Mouse (Mus musculus): ENCODE data around the gene Bpifb2. TPM values are rescaled to one million over a fixed set of nuclear protein-coding genes. Genes with fewer than 3 reads are reported as not detected.

The Bpifb2 gene
- total and polyA plus RNA-seq, 2 experiments from 2014 or later = not detected

- DNase-seq (ENCODE audit: low spot score) (no peak), ATAC-seq (ENCODE audit: insufficient read depth, low read depth) (no peak)
- Histone ChIP-seq H3K27ac (ENCODE audit: low read depth) (no peak overlapping the region), H3K4me3 (ENCODE audit: low read depth, low read length) (no peak overlapping the region), H3K9me3 (replicated peaks; ENCODE audit: control insufficient read depth, low read length) (no peaks in the 10 kb centered on the region), H3K4me2 (ENCODE audit: low read depth, low read length) (no peak overlapping the region), H3K27me3 (ENCODE audit: control insufficient read depth, insufficient read depth, low read length) (no peaks in the 10 kb centered on the region), H3K4me1 (ENCODE audit: control insufficient read depth, insufficient read depth) (no peaks in the 10 kb centered on the region), H3K36me3 (replicated peaks; ENCODE audit: control insufficient read depth, insufficient read depth, low read length) (no peaks in the 10 kb centered on the region), H3K9ac (replicated peaks; ENCODE audit: low read depth, low read length) (no peak overlapping the region)
- TF ChIP-seq CTCF (IDR thresholded peaks at IDR 0.05; ENCODE audit: low read depth) (no peak), EP300 (IDR thresholded peaks at IDR 0.05; ENCODE audit: low read depth) (no peak)
- 65% methylated on average over 4 of the region's 4 CpGs for WGBS
Measured at GRCm38 (mm10) chr2:153906626-153907025, 31.8 kb downstream of the Bpifb2 start.

- DNase-seq (ENCODE audit: low spot score) (peak; percentile 5), ATAC-seq (ENCODE audit: insufficient read depth, low read depth) (0 out of 2 replicates have a peak, but pooled peaks have one; percentile 30)
- 32% methylated on average over 5 of the region's 5 CpGs for WGBS
- H3K4me3 ChIP-seq (ENCODE audit: low read depth, low read length) = no peak overlapping the region
- no peak overlapping the region for H3K27ac ChIP-seq (ENCODE audit: low read depth)
- TF ChIP-seq EP300 (IDR thresholded peaks at IDR 0.05; ENCODE audit: low read depth) = no peak
- no peak for TF ChIP-seq CTCF (IDR thresholded peaks at IDR 0.05; ENCODE audit: low read depth)
- H3K36me3 ChIP-seq (replicated peaks; ENCODE audit: control insufficient read depth, insufficient read depth, low read length) = no peaks in the 10 kb centered on the region
- no peaks in the 10 kb centered on the region for H3K9me3 ChIP-seq (replicated peaks; ENCODE audit: control insufficient read depth, low read length)
- no peaks in the 10 kb centered on the region for H3K4me1 ChIP-seq (ENCODE audit: control insufficient read depth, insufficient read depth)
- no peaks in the 10 kb centered on the region for H3K27me3 ChIP-seq (ENCODE audit: control insufficient read depth, insufficient read depth, low read length)
- no peak overlapping the region for H3K4me2 ChIP-seq (ENCODE audit: low read depth, low read length)
- no peak overlapping the region for H3K9ac ChIP-seq (replicated peaks; ENCODE audit: low read depth, low read length)
Measured at GRCm38 (mm10) chr2:153914151-153914550, 39.3 kb downstream of the Bpifb2 start.

DNA sequence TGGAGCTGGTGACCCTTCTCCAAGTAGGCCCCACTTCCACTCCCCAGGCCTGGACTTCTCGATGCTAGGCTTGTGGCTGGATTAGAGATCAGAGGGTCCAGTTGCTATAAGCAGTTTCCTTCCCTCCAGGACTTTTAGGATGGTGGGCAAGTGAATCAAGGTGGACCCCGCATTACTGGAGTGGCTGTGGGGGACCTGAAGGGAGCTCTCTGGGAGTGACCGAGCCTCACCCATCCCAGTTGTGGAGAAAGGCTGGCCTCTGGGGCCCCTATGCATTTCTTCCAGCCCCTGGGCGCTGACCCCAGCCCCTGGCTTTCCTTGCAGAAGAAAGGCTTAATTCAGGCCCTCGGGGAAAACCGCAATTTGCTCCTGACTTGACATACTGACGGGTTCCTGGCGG is 43.1 kb downstream of the Bpifb2 start, which contains the start of gene Bpifb3:
Gene Bpifb3, plus strand, starts transcription at position 301 of the 400 bp plus-strand sequence.
- no peak for ATAC-seq (ENCODE audit: insufficient read depth, low read depth)
- Histone ChIP-seq H3K27ac (ENCODE audit: low read depth) (no peak within 1 kb of the TSS), H3K4me2 (ENCODE audit: low read depth, low read length) (no peak within 1 kb of the TSS), H3K9me3 (replicated peaks; ENCODE audit: control insufficient read depth, low read length) (no peaks in the 10 kb centered on the region), H3K4me1 (ENCODE audit: control insufficient read depth, insufficient read depth) (no peaks in the 10 kb centered on the region), H3K27me3 (ENCODE audit: control insufficient read depth, insufficient read depth, low read length) (no peaks in the 10 kb centered on the region), H3K4me3 (ENCODE audit: low read depth, low read length) (no peak within 1 kb of the TSS), H3K9ac (replicated peaks; ENCODE audit: low read depth, low read length) (no peak within 1 kb of the TSS), H3K36me3 (replicated peaks; ENCODE audit: control insufficient read depth, insufficient read depth, low read length) (no peaks in the 10 kb centered on the region)
- no peak for TF ChIP-seq CTCF (IDR thresholded peaks at IDR 0.05; ENCODE audit: low read depth)
- no peak for TF ChIP-seq EP300 (IDR thresholded peaks at IDR 0.05; ENCODE audit: low read depth)
- no peak for DNase-seq (ENCODE audit: low spot score)
- 71% methylated on average over 8 of the region's 8 CpGs for WGBS

- TF ChIP-seq EP300 (IDR thresholded peaks at IDR 0.05; ENCODE audit: low read depth) (no peak), CTCF (IDR thresholded peaks at IDR 0.05; ENCODE audit: low read depth) (no peak)
- no peak for ATAC-seq (ENCODE audit: insufficient read depth, low read depth)
- Histone ChIP-seq H3K4me2 (ENCODE audit: low read depth, low read length) (no peak overlapping the region), H3K27ac (ENCODE audit: low read depth) (no peak overlapping the region), H3K9me3 (replicated peaks; ENCODE audit: control insufficient read depth, low read length) (no peaks in the 10 kb centered on the region), H3K27me3 (ENCODE audit: control insufficient read depth, insufficient read depth, low read length) (no peaks in the 10 kb centered on the region), H3K36me3 (replicated peaks; ENCODE audit: control insufficient read depth, insufficient read depth, low read length) (no peaks in the 10 kb centered on the region), H3K9ac (replicated peaks; ENCODE audit: low read depth, low read length) (no peak overlapping the region), H3K4me3 (ENCODE audit: low read depth, low read length) (no peak overlapping the region), H3K4me1 (ENCODE audit: control insufficient read depth, insufficient read depth) (no peaks in the 10 kb centered on the region)
- DNase-seq (ENCODE audit: low spot score) = no peak
- 82% methylated on average over 6 of the region's 6 CpGs for WGBS
Measured at GRCm38 (mm10) chr2:153921246-153921645, 46.4 kb downstream of the Bpifb2 start.

- no peaks in the 10 kb centered on the region for H3K36me3 ChIP-seq (replicated peaks; ENCODE audit: control insufficient read depth, insufficient read depth, low read length)
- no peak overlapping the region for H3K4me3 ChIP-seq (ENCODE audit: low read depth, low read length)
- no peak overlapping the region for H3K9ac ChIP-seq (replicated peaks; ENCODE audit: low read depth, low read length)
- TF ChIP-seq EP300 (IDR thresholded peaks at IDR 0.05; ENCODE audit: low read depth) (no peak), CTCF (IDR thresholded peaks at IDR 0.05; ENCODE audit: low read depth) (peak; percentile 95)
- no peaks in the 10 kb centered on the region for H3K27me3 ChIP-seq (ENCODE audit: control insufficient read depth, insufficient read depth, low read length)
- no peak overlapping the region for H3K27ac ChIP-seq (ENCODE audit: low read depth)
- H3K4me2 ChIP-seq (ENCODE audit: low read depth, low read length) = no peak overlapping the region
- WGBS = 44% methylated on average over 3 of the region's 3 CpGs
- peak; percentile 28; the same call in 1 of the 2 replicates for ATAC-seq (ENCODE audit: insufficient read depth, low read depth)
- no peaks in the 10 kb centered on the region for H3K9me3 ChIP-seq (replicated peaks; ENCODE audit: control insufficient read depth, low read length)
- H3K4me1 ChIP-seq (ENCODE audit: control insufficient read depth, insufficient read depth) = no peaks in the 10 kb centered on the region
- DNase-seq (ENCODE audit: low spot score) = peak; percentile 42
Measured at GRCm38 (mm10) chr2:153929871-153930413, 55.1 kb downstream of the Bpifb2 start.

GRCm38 (mm10) chr2:153931125-153931524 is 56.3 kb downstream of the Bpifb2 start:
- ATAC-seq (ENCODE audit: insufficient read depth, low read depth) = no peak
- no peaks in the 10 kb centered on the region for H3K27me3 ChIP-seq (ENCODE audit: control insufficient read depth, insufficient read depth, low read length)
- no peaks in the 10 kb centered on the region for H3K9me3 ChIP-seq (replicated peaks; ENCODE audit: control insufficient read depth, low read length)
- no peak overlapping the region for H3K9ac ChIP-seq (replicated peaks; ENCODE audit: low read depth, low read length)
- 79% methylated on average over 6 of the region's 6 CpGs for WGBS
- no peak overlapping the region for H3K27ac ChIP-seq (ENCODE audit: low read depth)
- TF ChIP-seq EP300 (IDR thresholded peaks at IDR 0.05; ENCODE audit: low read depth) = no peak
- no peak for TF ChIP-seq CTCF (IDR thresholded peaks at IDR 0.05; ENCODE audit: low read depth)
- H3K36me3 ChIP-seq (replicated peaks; ENCODE audit: control insufficient read depth, insufficient read depth, low read length) = no peaks in the 10 kb centered on the region
- DNase-seq (ENCODE audit: low spot score) = no peak
- H3K4me2 ChIP-seq (ENCODE audit: low read depth, low read length) = no peak overlapping the region
- no peaks in the 10 kb centered on the region for H3K4me1 ChIP-seq (ENCODE audit: control insufficient read depth, insufficient read depth)
- no peak overlapping the region for H3K4me3 ChIP-seq (ENCODE audit: low read depth, low read length)

Data from heart, postnatal 0 days (tissue).